Mouse (Mus musculus) WW6 (cell line): ENCODE results near the gene Zfp277.

Source experiments
- DNase-seq: peaks from one replicate; pipeline ENCODE4 v3.0.0-alpha.2; 2013; ENCODE audit warnings: low read depth, low spot score

The Zfp277 gene

GRCm38 (mm10) chr12:40445648-40446449, at the start of gene Zfp277, which contains the start of gene Dock4:
Zfp277 (minus strand) TSS chr12:40445902.
Dock4 (plus strand) TSS chr12:40445952.
- peak; percentile 97 for DNase-seq

GRCm38 (mm10) chr12:40486047-40486837, 40.5 kb upstream of the Zfp277 start:
- no peak for DNase-seq

- no peak for DNase-seq
Measured at GRCm38 (mm10) chr12:40485210-40485609, 39.5 kb upstream of the Zfp277 start.

GRCm38 (mm10) chr12:40484224-40484623, 38.5 kb upstream of the Zfp277 start:
- DNase-seq: no peak

- DNase-seq: no peak
Measured at GRCm38 (mm10) chr12:40477621-40478452, 32.1 kb upstream of the Zfp277 start.

- no peak for DNase-seq
Measured at GRCm38 (mm10) chr12:40473709-40474108, 28.0 kb upstream of the Zfp277 start.

GRCm38 (mm10) chr12:40471649-40472399, 26.1 kb upstream of the Zfp277 start:
- DNase-seq: no peak

GRCm38 (mm10) chr12:40469009-40469408, 23.3 kb upstream of the Zfp277 start:
- DNase-seq: no peak

GRCm38 (mm10) chr12:40468235-40468634, 22.5 kb upstream of the Zfp277 start:
- no peak for DNase-seq

- DNase-seq: no peak
Measured at GRCm38 (mm10) chr12:40464282-40464681, 18.6 kb upstream of the Zfp277 start.

- no peak for DNase-seq
Measured at GRCm38 (mm10) chr12:40463828-40464227, 18.1 kb upstream of the Zfp277 start.

- no peak for DNase-seq
Measured at GRCm38 (mm10) chr12:40462693-40463235, 17.1 kb upstream of the Zfp277 start.

- no peak for DNase-seq
Measured at GRCm38 (mm10) chr12:40459673-40460265, 14.1 kb upstream of the Zfp277 start.

- no peak for DNase-seq
Measured at GRCm38 (mm10) chr12:40458977-40459376, 13.3 kb upstream of the Zfp277 start.

- DNase-seq: no peak
Measured at GRCm38 (mm10) chr12:40456517-40456916, 10.8 kb upstream of the Zfp277 start.

- DNase-seq: no peak
Measured at GRCm38 (mm10) chr12:40449119-40449795, 3.6 kb upstream of the Zfp277 start.

- no peak for DNase-seq
Measured at GRCm38 (mm10) chr12:40447561-40448355, 2.1 kb upstream of the Zfp277 start.

GRCm38 (mm10) chr12:40446450-40447381, 1.0 kb upstream of the Zfp277 start:
- DNase-seq: peak; percentile 20
